Mouse (Mus musculus) C2C12 (cell line): ENCODE measurements around the gene Tox2. TPM values are rescaled to one million over a fixed set of nuclear protein-coding genes. Genes with fewer than 3 reads are reported as not detected.

ENCODE experiments used
- H3K27me3 ChIP-seq: one replicate; pipeline ENCODE4 v1.6.1; 2011; ENCODE audit not compliant: control insufficient read depth, insufficient read depth, insufficient read length
- H3K36me3 ChIP-seq: one replicate; pipeline ENCODE4 v1.6.1; 2011; ENCODE audit not compliant: control insufficient read depth, insufficient read depth
- H3K4me3 ChIP-seq: one replicate; pipeline ENCODE4 v1.5.1; 2011; ENCODE audit warnings: mild to moderate bottlenecking, control low read depth; ENCODE audit not compliant: poor library complexity, insufficient read depth, severe bottlenecking
- H3K79me2 ChIP-seq: one replicate; pipeline ENCODE4 v1.6.1; 2011; ENCODE audit not compliant: control insufficient read depth, insufficient read depth
- H3K79me3 ChIP-seq: one replicate; pipeline ENCODE4 v1.6.1; 2011; ENCODE audit warnings: low read depth, control low read depth
- H3ac ChIP-seq: one replicate; pipeline ENCODE3; 2011; ENCODE audit warnings: low read depth; ENCODE audit not compliant: control insufficient read depth, insufficient read length
- CEBPB ChIP-seq: IDR thresholded peaks from one replicate; pipeline ENCODE4 v1.6.1; 2011; ENCODE audit warnings: low read depth, mild to moderate bottlenecking, control low read depth, moderate library complexity
- CTCF ChIP-seq: IDR thresholded peaks from one replicate; pipeline ENCODE4 v1.5.1; 2011; ENCODE audit not compliant: control insufficient read depth, insufficient read depth, insufficient read length
- FOSL1 ChIP-seq: IDR thresholded peaks from one replicate; pipeline ENCODE4 v1.8.0; 2011; ENCODE audit warnings: mild to moderate bottlenecking, low read length; ENCODE audit not compliant: poor library complexity, insufficient read depth, severe bottlenecking
- MAX ChIP-seq: IDR thresholded peaks from one replicate; pipeline ENCODE4 v1.6.1; 2011; ENCODE audit warnings: mild to moderate bottlenecking, control low read depth
- MYOD1 ChIP-seq: IDR thresholded peaks from one replicate; pipeline ENCODE4 v1.6.1; 2011; ENCODE audit warnings: low read depth; ENCODE audit not compliant: control insufficient read depth, insufficient read length
- MYOG ChIP-seq: IDR thresholded peaks from one replicate; pipeline ENCODE4 v1.6.1; 2011; ENCODE audit not compliant: control insufficient read depth, insufficient read length; ENCODE audit errors: extremely low read depth
- USF1 ChIP-seq: IDR thresholded peaks from one replicate; pipeline ENCODE4 v1.6.1; 2011; ENCODE audit warnings: low read depth, mild to moderate bottlenecking, control low read depth, moderate library complexity
- polyA plus RNA-seq: library from polyadenylated mRNA; unstranded; fragments of >200 nt; fragmentation: generic; extraction: Trizol; gene quantifications from one replicate; pipeline ENCODE4 v1.2.1, GENCODE M21; 2012; ENCODE audit warnings: missing spikeins

Tox2 gene
- polyA plus RNA-seq, 1 experiment, result 0.14 TPM

DNA sequence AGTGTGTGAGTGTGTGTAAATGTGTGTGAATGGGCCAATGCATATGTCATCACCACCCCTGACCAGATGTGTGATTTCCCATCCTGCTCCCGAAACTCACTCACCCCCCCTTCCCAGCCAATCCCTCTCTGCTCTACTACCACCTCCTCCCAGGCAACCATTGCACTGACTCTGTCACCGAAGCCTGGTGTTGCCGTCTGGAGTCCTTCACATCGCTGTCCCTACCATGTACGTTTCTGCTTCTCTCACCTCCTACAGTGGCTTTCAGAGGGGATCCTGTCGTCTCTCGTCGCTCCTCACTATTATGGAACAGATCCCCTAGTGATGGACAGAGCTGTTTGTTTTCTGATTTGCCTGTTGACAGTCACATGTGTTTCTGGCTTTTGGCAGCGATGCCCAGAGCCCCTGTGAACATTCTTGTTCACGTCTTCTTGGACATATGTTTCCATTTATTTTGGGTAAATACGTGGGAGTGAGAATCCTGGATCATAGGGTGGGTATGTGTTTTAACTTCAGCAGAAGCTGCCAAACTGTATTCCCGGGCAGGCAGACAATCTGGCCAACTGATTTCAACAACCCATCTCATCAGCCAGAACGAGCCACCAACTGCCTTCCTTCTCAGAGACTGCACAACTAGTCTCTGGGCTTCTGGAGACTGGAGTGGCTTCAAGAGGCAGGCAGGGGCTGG is 129.6 kb downstream of the Tox2 start:
- Histone ChIP-seq H3ac (no peak overlapping the region), H3K79me2 (no peaks in the 10 kb centered on the region), H3K36me3 (no peaks in the 10 kb centered on the region), H3K79me3 (no peaks in the 10 kb centered on the region), H3K27me3 (no peaks in the 10 kb centered on the region), H3K4me3 (no peak overlapping the region)
- no peak for TF ChIP-seq MAX
- TF ChIP-seq MYOD1, result no peak
- TF ChIP-seq FOSL1, result no peak
- TF ChIP-seq CTCF, result no peak
- no peak for TF ChIP-seq USF1
- no peak for TF ChIP-seq CEBPB
- no peak for TF ChIP-seq MYOG

DNA sequence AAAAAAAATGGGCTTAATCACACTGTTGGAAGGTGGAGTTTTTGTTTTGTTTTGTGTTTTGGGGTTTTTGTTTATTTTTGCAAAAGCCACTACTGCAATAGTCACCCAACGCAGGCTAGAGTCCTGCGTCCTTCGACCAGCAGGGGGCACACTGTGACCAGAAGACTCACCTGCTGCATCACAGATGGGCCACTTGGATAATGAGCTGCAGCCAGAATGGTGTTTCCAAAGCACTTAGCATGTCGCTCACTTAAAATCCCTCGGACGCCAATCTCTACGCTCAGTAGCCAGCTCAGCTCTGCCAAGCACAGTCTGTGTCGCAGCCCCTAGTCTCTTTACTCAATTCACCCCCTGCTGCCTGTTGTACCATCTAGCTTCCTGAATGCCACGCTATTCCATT is 137.3 kb downstream of the Tox2 start:
- Histone ChIP-seq H3K27me3 (no peaks in the 10 kb centered on the region), H3K79me2 (no peaks in the 10 kb centered on the region), H3K4me3 (no peak overlapping the region), H3ac (no peak overlapping the region), H3K79me3 (no peaks in the 10 kb centered on the region), H3K36me3 (no peaks in the 10 kb centered on the region)
- TF ChIP-seq CTCF, result peak; percentile 75
- TF ChIP-seq CEBPB, result no peak

DNA sequence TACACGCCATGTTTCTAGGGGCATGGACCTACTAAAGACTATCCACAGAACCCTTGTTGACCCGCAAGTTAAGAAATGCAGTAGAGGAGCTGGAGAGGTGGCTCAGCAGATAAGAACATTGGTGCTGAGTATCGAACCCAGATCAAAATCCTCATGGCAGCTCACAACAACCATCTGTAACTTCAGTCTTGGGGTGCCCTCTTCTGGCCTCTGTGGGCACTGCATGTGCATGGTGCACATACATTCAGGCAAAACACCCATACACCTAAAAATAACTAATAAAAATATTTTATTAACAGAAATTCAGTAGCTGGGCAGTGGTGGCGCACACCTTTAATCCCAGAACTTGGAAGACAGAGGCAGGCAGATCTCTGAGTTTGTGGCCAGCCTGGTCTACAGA is 140.7 kb downstream of the Tox2 start:
- H3K79me3 ChIP-seq, result no peaks in the 10 kb centered on the region
- no peak overlapping the region for H3K4me3 ChIP-seq
- H3K27me3 ChIP-seq, result no peaks in the 10 kb centered on the region
- H3K36me3 ChIP-seq, result no peaks in the 10 kb centered on the region
- no peaks in the 10 kb centered on the region for H3K79me2 ChIP-seq
- H3ac ChIP-seq, result no peak overlapping the region
- TF ChIP-seq MAX (no peak), CEBPB (no peak), FOSL1 (no peak), USF1 (no peak), MYOD1 (no peak), MYOG (no peak), CTCF (no peak)

- Histone ChIP-seq H3K27me3 (no peaks in the 10 kb centered on the region), H3K36me3 (no peaks in the 10 kb centered on the region), H3K4me3 (no peak overlapping the region), H3K79me3 (no peaks in the 10 kb centered on the region), H3ac (peak overlapping the region; percentile 8), H3K79me2 (no peaks in the 10 kb centered on the region)
- TF ChIP-seq CEBPB (peak; percentile 86), USF1 (peak; percentile 81), MYOD1 (peak; percentile 94), FOSL1 (peak; percentile 45), CTCF (no peak)
Measured at GRCm38 (mm10) chr2:163344976-163345660, 142.2 kb downstream of the Tox2 start.

DNA sequence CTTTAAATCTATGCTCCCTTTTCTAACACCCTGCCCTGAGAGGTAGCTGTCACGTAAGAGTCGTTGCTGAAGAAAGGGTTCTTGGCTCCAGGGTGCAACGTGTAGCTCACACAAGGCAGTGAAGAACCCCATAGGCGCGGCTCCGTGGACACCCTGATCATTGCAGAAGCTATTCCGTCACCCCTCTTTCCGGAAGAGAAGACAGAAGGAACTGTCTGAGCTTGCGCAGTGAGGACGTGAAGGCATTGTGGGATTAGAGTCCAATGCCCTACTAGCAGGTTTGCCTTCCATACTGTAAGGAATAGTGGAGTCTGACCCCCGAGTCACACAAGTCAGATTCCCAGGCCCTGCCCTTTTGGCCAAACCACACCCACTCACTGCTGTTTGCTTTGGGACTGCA is 143.6 kb downstream of the Tox2 start:
- no peaks in the 10 kb centered on the region for H3K36me3 ChIP-seq
- H3ac ChIP-seq, result no peak overlapping the region
- H3K79me2 ChIP-seq, result no peaks in the 10 kb centered on the region
- H3K27me3 ChIP-seq, result no peaks in the 10 kb centered on the region
- TF ChIP-seq MYOD1 (no peak), MAX (no peak), FOSL1 (no peak), CTCF (no peak), CEBPB (no peak), USF1 (no peak), MYOG (no peak)
- no peaks in the 10 kb centered on the region for H3K79me3 ChIP-seq
- no peak overlapping the region for H3K4me3 ChIP-seq
